Mouse (Mus musculus): ENCODE measurements around the gene Zbtb18. TPM values are rescaled to one million over a fixed set of nuclear protein-coding genes. Genes with fewer than 3 reads are reported as not detected.

Zbtb18 gene
- 10 to 100 TPM; 44.5 to 44.6 TPM for total RNA-seq (2021)

DNA sequence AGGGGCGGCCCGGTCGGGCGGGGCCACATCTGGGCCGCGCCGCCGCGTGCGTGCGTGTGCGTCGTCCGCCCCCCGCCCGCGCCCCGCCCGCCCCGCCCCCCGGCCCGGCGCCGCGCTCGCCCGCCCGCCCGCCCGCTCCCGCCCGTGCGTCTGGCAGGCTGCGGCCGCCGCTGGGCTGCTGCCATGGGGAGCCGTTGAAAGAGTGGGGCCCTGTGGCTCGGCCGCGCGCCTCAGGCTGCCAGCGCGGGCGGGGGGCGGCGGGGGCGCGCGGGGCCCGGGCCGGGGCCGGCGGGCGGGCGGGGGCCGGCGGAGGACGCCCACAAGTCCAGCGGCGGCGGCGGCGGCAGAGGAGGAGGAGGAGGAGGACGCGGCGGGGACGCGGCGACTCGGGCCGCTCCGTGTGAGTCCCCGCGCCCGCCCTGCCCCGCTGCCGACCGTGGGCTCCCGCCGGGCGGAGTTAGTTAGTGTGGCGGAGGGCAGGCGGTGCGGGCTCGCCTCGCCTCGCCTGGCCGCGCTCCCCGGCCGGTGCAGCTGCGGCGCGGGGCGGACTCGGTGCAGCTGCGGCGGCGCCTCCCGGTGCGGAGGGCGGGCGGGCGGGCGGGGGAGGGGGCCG is at the start of gene Zbtb18:
TSS of gene Zbtb18 (plus strand) at position 156 of the 613 bp plus-strand sequence.
- no peak for DNase-seq
- intact Hi-C loops (cut with DNase I) = loop anchor here (5.0 to 10.0 kb wide), 3 partner anchors 90 to 628 kb away; partner anchors contain the start of genes Cep170 and Sdccag8

DNA sequence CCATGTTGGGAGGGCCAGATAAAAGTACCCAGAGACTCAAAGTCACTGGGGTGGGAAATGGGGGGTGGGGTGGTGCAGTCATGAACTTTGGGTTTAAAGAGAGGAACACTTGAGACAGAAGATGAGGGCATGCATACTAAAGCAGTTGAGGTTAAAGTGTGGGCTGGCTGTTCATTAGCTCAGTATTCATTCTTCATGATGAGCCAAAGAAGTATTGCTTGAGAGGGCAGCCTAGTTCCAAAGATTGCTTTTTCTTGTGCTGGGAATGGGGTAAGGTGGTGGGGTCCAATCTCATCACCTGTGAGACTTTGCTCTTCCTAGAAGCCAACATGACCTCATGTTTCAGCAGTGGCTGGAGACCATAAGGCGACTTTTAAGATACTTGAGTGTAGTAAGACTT is 44.7 kb upstream of the Zbtb18 start:
- intact Hi-C loops (cut with DNase I) = no loop called here
- no peak for DNase-seq

DNA sequence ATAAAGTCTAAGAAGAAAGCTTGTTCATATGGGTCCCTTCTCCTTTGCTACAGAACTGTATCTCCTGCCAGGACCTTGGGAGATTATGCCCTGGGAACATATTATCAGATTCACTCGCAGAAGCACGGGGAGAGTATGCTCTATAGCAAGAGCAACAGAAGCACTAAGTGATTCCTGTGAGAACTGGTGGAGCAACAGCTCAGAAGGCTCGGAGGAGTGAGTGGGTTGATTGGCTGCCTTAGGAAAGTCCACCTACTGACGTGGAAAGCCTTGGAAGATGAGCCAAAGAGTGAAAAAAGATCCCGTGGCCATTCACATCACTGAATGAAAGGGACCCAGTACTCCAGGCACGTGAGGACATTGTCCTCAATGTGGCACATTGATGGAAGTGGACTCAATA is 37.0 kb upstream of the Zbtb18 start:
- intact Hi-C loops (cut with DNase I) = loop anchor here (5.0 kb wide), 1 partner anchor 67 kb away; no protein-coding TSS in a partner anchor
- no peak for DNase-seq

DNA sequence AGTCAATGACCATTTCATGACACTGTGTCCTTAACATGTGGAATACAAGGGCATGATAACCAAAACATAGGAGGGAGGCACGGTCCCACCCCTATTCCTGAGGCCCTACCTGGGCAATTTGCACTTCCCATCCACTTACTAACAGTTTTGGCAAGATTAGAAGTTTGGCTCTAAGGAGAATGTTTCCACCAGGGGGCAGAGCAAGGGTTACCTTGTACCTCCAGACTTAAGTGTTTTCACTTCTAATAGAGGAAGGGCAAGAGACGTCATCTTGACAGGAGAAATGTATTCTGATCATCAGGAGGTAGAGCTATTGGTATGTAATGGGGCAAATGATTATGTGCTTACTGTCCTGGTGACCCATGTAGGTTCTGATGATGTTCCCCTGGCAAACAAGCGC is 33.5 kb upstream of the Zbtb18 start:
- intact Hi-C loops (cut with DNase I) = loop anchor here (1.0 to 5.0 kb wide), 2 partner anchors 64 to 277 kb away; no protein-coding TSS in a partner anchor
- DNase-seq = peak; percentile 14 to 33

DNA sequence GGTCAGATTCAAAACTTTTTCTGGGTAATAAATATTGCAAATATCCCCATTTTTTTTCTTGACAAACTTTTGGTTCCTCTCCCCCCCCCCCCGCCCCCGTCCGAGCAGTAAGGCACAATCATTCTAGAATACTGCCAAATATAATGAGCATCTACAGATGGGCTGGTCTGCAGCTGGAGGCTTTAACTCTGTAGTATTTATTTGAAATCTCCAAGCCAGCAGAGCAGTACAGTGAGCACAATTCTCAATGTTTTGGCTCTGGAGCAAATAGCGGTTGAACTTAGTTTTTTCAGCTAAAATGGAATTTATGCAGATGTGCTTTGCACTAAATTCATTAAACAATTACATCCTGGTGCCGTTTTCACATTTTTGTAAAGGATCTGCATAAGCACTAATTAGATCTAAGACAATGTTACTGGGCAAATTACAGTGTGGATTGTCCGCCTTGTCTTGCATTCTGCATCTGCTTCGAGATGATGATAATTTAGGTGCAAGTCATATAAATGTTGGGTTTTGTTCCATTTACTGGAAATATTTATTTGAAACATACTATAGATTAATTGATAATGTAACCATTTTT is 31.3 kb upstream of the Zbtb18 start:
- no peak for DNase-seq
- intact Hi-C loops (cut with DNase I) = loop anchor here (10.0 kb wide), 1 partner anchor 526 kb away; no protein-coding TSS in a partner anchor

DNA sequence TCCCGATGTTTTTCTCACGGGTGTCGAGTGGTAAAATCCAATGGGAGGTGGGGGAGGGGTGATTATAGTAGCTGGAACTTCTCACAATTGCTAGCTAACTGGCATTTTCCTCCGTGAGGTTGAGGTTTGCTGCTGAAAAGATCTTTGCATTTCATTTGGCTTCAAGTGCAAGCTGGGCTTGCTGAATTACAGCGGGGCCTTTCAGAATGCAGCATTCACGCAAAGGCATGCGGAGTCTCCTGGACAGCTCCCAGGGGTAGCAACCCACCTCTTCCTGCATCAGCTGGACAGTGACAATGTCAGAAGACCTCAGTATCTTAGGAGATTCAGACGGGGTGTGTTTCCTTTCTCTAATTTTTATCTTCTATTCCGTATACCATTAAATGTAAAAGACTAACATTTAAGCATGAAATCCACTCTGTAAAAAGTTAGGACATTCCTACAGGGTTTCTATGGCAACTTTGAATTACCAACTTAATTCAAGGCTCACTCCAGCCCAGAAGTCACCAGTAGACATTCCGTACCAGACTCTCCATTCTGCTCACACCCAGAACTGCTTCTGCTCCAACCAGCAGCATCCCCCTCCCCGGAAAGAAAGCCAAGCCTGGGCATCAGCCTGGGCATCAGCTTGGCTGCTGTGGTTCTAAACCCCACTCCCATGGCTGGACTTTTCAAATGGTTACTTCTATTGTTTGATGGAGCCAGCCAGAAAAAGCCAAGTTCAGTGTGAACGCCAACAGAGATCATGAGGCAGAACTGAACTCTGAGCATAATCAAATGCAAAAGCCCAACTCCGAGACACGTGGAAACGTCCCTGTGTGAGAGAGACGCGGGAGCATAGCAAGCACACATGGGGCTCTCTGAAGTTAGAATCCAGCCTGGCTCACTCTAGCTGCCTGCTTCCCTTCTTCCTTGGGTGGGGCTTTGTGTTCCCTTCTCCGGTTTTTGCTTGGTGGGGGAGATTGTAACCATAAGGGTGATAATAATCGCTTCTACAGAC is 30.5 kb upstream of the Zbtb18 start:
- no peak for DNase-seq
- intact Hi-C loops (cut with DNase I) = loop anchor here (10.0 kb wide), 1 partner anchor 527 kb away; no protein-coding TSS in a partner anchor

DNA sequence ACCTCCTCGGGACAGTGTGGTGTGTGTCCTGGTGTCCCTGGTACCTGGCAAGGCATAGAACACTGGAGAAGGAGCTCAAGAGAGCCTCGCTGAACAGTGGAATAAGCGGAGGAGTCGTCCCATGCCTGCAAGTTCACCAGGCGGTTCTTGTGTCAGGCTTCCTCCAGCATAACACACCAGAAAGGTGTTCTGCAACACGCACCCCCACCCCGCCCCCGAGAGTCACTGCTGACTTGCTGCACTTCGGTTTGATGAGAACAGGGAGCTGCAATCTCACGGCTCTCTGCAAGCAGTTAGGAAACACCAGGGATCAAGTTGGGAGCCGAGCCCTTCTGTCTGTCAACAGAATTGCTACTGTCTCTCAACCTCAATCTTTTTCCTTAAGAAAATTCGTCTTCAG is 22.8 kb upstream of the Zbtb18 start:
- intact Hi-C loops (cut with DNase I) = loop anchor here (10.0 kb wide), 1 partner anchor 535 kb away; no protein-coding TSS in a partner anchor
- no peak for DNase-seq

DNA sequence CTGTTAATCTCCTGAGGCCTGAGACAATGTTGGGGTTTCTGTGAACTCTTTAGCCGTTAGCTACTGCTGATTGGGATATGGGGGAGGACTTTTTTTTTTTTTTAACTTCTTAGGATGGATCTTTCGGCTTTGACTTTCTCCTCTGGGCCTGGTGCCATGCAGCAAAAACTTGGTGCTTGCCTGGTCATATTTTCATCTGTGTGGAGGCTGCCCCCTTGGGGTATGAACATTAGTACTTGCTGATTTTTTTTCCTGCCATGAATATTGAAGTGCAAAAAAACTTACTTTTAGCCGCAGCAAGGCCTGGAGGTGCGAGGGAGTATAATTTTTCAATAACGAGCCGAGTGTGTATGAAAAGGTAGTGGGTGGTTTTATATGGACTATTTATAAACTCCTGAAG is 22.0 kb upstream of the Zbtb18 start:
- intact Hi-C loops (cut with DNase I) = no loop called here
- DNase-seq = no peak

DNA sequence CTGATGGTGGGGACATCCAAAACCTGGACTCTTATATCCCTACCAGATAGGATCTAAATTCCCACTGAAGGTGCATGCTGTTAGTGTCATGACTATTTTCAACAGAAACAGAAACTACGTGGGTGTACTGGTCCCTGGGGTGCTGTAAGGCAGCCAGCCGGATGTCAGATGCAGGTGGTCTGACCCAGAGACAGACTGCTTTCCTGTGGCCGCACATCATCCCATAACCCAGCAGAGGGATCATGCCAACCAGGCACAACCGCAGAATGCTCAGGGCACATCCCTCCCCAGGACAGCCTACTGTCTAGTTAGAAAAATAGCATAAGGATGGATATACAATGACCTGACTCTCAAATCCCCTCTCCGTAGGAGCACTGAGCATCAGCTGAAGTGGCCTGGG is 14.3 kb upstream of the Zbtb18 start:
- DNase-seq = no peak
- intact Hi-C loops (cut with DNase I) = no loop called here

DNA sequence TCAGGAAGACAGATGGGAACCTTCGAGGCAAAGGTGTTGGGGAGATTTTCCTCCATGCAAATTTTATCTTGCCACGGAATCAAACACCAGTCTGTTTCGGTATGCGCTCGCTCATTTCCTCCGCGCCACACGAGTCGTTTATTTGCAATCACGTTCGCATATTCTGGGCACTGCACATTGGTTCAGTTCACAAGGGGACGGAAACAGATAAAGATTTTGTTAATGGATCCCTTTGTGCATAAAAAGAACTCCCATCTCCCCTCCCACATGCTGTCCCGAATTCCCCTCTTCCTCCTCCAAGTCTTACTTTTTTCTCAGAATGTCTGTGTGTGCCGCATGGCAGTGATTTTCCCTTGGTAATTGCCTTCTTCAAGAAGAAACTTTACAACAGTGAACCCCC is 13.8 kb upstream of the Zbtb18 start:
- intact Hi-C loops (cut with DNase I) = no loop called here
- no peak for DNase-seq

DNA sequence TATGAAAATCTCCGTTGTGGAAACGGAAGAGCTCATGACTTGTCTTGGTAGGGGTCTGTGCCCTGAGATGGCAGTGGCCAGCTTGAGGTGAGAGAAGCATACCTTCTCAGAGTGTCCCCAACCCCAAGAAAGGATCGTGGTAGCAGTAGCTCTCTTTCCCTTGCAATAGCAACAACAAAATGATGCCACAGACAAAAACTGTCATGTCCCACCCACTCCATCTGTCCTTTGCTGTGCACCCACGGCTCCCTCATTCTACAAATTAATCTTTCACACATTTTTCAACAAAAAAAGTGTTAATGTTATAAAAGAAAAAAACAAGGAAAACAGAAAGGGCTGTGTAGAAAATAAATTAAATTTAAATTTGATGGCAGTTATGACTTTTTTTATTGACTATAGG is 13.1 kb upstream of the Zbtb18 start:
- no peak for DNase-seq
- intact Hi-C loops (cut with DNase I) = no loop called here

DNA sequence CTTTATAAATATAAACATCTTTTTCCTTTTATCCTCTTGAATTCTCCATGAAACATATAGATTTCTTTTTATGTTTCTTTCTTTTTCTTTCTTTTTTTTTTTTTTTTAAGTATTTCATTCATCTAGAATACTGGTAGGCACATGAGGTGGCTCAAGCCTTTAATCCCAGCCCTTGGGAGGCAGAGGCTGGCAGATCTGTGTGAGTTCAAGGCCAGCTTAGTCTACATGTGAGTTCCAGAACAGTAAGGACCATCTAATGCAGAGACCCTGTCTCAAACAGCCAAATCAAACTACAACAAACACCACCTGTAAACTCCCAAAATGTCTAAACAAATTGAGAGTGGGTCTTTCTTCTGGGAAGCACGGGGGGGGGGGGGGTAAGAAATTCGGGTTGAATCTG is 1.7 kb upstream of the Zbtb18 start:
- intact Hi-C loops (cut with DNase I) = loop anchor here (2.0 to 10.0 kb wide), 4 partner anchors 92 to 626 kb away; partner anchors contain the start of genes Akt3, Cep170 and Sdccag8

DNA sequence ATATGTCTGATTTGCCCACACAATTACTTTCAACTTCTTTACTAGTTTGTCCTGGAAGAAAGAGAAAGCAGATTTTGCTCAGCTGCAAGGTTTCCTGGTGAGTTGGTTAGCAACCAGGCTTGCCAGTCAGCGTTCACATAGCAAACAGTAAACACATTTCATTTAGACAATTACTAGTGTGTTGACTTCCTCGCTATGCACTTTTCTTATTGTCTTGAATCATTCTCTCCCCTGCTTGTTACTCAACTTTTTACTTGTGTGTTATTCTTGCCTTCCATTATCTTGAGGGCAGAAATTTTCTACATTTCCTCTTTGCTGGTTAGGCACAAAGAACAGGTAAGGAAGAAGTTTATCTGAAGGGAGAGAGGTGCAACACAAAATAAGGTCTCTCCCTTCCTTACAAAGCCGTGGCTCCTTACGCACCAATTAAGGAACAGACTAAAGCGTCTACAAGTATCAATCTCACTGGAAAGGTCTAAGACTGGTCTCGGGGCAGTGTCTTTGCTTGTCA is 1.1 kb upstream of the Zbtb18 start:
- no peak for DNase-seq

More for the DNA sequence above, 1.7 kb upstream of the Zbtb18 start:
- no peak for DNase-seq

DNA sequence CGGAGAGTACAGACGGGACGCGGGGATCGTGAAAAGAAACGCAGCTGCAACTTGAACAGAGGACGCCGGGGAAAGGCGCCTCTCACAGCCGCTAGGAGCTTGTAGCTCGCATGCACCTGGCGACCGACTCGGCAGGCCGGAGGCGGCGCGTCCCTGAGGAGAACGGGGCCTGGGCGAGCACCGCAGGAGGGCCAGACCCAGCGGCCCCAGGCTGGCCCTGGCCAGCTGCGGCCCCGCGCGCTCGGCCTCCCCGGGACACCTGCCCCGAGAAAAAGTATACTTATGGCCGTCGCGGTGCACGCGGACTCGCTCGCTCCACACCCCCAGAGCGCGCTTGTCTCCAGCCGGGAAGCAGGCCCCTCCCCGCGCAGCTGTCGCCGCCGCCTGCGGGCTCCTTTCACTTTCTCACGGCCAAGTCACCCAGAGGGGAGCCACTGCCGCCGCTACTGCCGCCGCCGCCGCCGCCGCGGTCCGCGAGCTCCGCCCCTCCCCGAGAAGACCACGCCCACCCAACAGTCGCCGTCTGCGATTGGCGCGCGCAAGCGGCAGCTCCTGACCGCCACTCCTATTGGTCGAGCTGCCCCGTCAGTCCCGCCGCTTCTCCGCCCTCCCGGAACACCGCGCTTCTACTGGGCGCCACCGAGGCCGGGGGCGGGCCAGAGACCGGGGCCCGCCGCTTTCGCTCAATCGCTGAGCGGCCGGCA is 507 bp upstream of the Zbtb18 start:
- DNase-seq = peak; percentile 97 to 98
- intact Hi-C loops (cut with DNase I) = loop anchor here (2.0 to 10.0 kb wide), 4 partner anchors 91 to 627 kb away; partner anchors contain the start of genes Akt3, Cep170 and Sdccag8

More for the DNA sequence above, 1.1 kb upstream of the Zbtb18 start:
- intact Hi-C loops (cut with DNase I) = loop anchor here (2.0 to 10.0 kb wide), 4 partner anchors 91 to 626 kb away; partner anchors contain the start of genes Akt3, Cep170 and Sdccag8

DNA sequence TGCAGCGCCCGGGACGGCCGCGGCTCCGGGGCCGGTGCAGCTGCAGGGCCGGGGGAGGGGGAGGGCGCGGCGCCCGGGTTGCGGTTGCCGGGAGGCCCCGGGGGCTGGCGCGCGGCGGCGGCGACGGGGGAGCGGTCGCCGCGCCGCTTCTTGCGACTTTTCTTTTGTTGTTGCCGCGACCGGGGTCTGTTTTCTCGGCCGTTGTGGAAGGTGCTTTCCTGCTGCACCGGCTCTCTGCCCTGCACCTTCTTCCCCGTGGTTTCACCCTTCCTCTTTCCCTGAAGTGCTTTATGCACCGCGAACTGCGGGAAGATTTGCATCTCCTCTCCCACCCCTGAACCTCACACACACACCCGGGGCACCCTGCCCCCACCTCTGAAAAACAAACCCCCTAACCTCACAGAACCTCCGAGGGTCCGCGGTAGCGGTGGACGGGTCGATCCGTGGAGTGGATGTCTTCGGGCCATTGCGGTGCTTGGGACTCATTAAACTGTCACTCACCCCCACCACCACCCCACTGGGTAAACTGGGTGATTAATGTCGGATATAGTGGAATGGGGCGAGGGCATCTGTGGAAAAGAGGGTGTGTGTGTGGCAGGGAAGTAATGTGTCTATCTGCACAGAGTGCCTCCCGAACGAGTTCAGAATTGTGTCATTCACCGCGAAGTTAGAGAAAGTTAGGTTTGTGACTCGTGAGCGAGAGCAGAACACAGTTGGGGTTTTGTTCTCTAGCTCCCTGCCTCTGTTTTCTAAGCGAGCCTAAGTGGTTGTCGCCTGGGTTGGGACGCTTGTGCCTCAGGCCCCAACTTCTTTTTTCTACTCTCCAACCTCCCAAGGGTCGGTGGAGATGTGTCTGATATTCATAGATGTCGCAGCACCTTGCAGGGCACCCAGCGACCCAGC is 921 bp downstream of the Zbtb18 start:
- intact Hi-C loops (cut with DNase I) = loop anchor here (5.0 to 10.0 kb wide), 3 partner anchors 89 to 628 kb away; partner anchors contain the start of genes Cep170 and Sdccag8
- DNase-seq = peak; percentile 28 to 47

DNA sequence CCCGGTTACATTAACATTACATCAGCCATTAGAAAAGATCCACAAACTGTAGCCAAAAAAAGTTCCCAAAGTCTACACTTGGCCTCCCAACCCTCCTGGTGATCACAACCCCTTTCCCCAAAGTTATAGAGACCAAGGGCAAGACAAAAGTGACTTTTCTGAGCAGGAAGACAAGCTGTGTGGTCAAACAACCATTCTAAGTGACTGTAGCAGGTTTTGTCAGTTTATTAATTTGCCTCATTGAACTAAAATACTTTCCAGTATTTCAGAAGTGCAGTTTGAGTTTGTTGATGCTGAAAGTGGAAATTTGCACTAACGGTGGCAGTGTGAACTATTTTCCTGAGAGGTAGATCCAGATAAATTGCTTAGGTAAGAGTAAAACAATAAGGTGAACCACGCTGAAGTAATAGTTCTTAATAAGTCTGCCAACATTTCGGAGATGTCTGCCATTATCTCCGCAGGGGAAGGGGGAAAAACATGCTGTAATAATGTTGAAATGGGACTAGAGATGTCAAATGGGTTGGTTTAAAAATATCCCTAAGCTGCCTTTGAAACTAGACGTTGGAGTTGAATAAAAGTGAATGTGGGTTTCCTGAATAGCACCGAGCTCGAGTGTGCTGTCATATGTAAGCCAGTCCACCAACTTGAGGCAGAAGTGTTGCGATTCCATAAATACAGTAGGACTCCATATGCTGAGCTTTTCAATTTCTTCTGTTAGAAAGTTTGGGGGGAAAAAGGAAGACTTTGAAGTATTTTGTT is 1.8 kb downstream of the Zbtb18 start:
- no peak for DNase-seq

DNA sequence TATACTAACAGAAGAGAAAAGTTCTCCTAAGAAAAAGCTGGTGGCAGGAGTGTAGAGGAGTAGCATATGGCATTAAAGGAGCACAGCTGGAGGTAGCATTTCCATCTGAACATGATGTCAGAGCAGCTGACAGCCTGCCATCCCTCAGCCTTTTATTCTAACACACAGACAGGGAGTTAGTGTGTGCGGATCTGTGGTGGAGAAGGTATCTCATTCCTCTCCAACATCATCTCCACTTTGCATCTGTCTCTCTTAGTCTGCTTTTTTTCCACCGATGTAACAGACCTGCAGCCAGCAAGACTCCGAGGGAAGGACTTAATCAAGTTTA is 2.3 kb downstream of the Zbtb18 start:
- DNase-seq = no peak
- intact Hi-C loops (cut with DNase I) = loop anchor here (5.0 to 10.0 kb wide), 3 partner anchors 88 to 630 kb away; partner anchors contain the start of genes Cep170 and Sdccag8

More for the DNA sequence above, 1.8 kb downstream of the Zbtb18 start:
- intact Hi-C loops (cut with DNase I) = loop anchor here (5.0 to 10.0 kb wide), 3 partner anchors 88 to 629 kb away; partner anchors contain the start of genes Cep170 and Sdccag8

DNA sequence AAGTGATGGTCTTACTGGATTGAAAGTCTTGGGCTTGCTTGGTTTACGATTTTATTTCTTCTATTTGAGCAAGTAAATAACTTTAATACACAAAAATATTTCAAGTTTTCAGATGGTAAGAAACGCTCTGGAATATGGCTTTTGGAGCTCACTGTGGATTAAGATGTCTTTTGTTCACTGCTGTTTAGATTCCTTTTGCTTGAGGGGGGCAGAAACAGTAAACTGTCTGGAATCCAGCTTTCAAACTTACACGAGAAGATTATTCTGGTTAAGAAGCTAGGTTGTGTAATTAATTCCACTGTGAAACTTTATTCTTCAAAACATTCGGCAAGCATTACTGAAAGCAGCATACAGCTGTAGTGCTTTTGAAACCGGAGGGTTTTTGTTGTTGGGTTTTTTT is 2.8 kb downstream of the Zbtb18 start:
- intact Hi-C loops (cut with DNase I) = loop anchor here (5.0 to 10.0 kb wide), 3 partner anchors 87 to 630 kb away; partner anchors contain the start of genes Cep170 and Sdccag8
- DNase-seq = no peak
